Mouse (Mus musculus) ovary, postnatal 14 days (tissue): ENCODE results near the gene Gm21828.
"Not testable (repeated sequence)": the region's sequence is repeated elsewhere in the genome, so short reads cannot be mapped to it uniquely, and the experiment has no call there.

Experiments
- DNase-seq: peaks from one replicate; pipeline ENCODE4 v3.0.0; 2022; ENCODE audit warnings: low spot score

Gene Gm21828

GRCm38 (mm10) chrY:13223828-13224227 is at the start of gene Gm21828:
Gene Gm21828 (minus strand): TSS chrY:13223928.
- not testable (repeated sequence) for DNase-seq

- not testable (repeated sequence) for DNase-seq
These were observed 28.4 kb upstream of the Gm21828 start, which contains the start of the genes Gm21440 and Gm21454 for GRCm38 (mm10) chrY:13252091-13252490. Gene Gm21440 (plus strand): TSS chrY:13252391. Gene Gm21454 (plus strand): TSS chrY:13252442.
